Mouse (Mus musculus): ENCODE measurements around the gene Bace1. TPM values are rescaled to one million over a fixed set of nuclear protein-coding genes. Genes with fewer than 3 reads are reported as not detected.

The Bace1 gene
- polyA plus RNA-seq, 1 experiment from 2014 or later, result 22.4 TPM

- peaks cover 50% of the 10 kb centered on the region for H3K36me3 ChIP-seq (replicated peaks)
- WGBS, result 78% methylated on average over 5 of the region's 5 CpGs
- DNase-seq (ENCODE audit: low spot score), result no peak
Observed at GRCm38 (mm10) chr9:45811946-45812345, 26.4 kb upstream of the Bace1 start.

GRCm38 (mm10) chr9:45815113-45815512 lies 23.3 kb upstream of the Bace1 start:
- H3K4me3 ChIP-seq, result no peak overlapping the region
- peaks cover 40% of the 10 kb centered on the region for H3K36me3 ChIP-seq (replicated peaks)
- 94% methylated on average over 9 of the region's 9 CpGs for WGBS
- no peaks in the 10 kb centered on the region for H3K27me3 ChIP-seq (replicated peaks; ENCODE audit: low read depth, poor library complexity, severe bottlenecking)
- H3K4me1 ChIP-seq, result no peaks in the 10 kb centered on the region
- DNase-seq (ENCODE audit: low spot score), result no peak
- no peaks in the 10 kb centered on the region for H3K9me3 ChIP-seq
- no peak overlapping the region for H3K27ac ChIP-seq (replicated peaks)

More at GRCm38 (mm10) chr9:45811946-45812345, 26.4 kb upstream of the Bace1 start:
- H3K9me3 ChIP-seq, result no peaks in the 10 kb centered on the region
- H3K4me3 ChIP-seq, result no peak overlapping the region
- H3K4me1 ChIP-seq, result no peaks in the 10 kb centered on the region
- no peak overlapping the region for H3K27ac ChIP-seq (replicated peaks)
- no peaks in the 10 kb centered on the region for H3K27me3 ChIP-seq (replicated peaks; ENCODE audit: low read depth, poor library complexity, severe bottlenecking)

- no peaks in the 10 kb centered on the region for H3K9me3 ChIP-seq
- no peaks in the 10 kb centered on the region for H3K4me1 ChIP-seq
- H3K27me3 ChIP-seq (replicated peaks; ENCODE audit: low read depth, poor library complexity, severe bottlenecking), result no peaks in the 10 kb centered on the region
- no peak overlapping the region for H3K4me3 ChIP-seq
- WGBS, result 86% methylated on average over 10 of the region's 10 CpGs
- no peak for DNase-seq (ENCODE audit: low spot score)
- H3K36me3 ChIP-seq (replicated peaks), result peaks cover 40% of the 10 kb centered on the region
- H3K27ac ChIP-seq (replicated peaks), result no peak overlapping the region
Observed at GRCm38 (mm10) chr9:45815525-45815924, 22.9 kb upstream of the Bace1 start.

GRCm38 (mm10) chr9:45818406-45819011 lies 19.9 kb upstream of the Bace1 start:
- no peak for DNase-seq (ENCODE audit: low spot score)
- H3K9me3 ChIP-seq, result no peaks in the 10 kb centered on the region
- peaks cover 61% of the 10 kb centered on the region for H3K36me3 ChIP-seq (replicated peaks)
- no peaks in the 10 kb centered on the region for H3K27me3 ChIP-seq (replicated peaks; ENCODE audit: low read depth, poor library complexity, severe bottlenecking)
- no peak overlapping the region for H3K4me3 ChIP-seq
- 88% methylated on average over 9 of the region's 9 CpGs for WGBS
- H3K4me1 ChIP-seq, result no peaks in the 10 kb centered on the region
- H3K27ac ChIP-seq (replicated peaks), result no peak overlapping the region

- H3K27me3 ChIP-seq (replicated peaks; ENCODE audit: low read depth, poor library complexity, severe bottlenecking), result no peaks in the 10 kb centered on the region
- peaks cover 10% of the 10 kb centered on the region for H3K36me3 ChIP-seq (replicated peaks)
- WGBS, result 8% methylated on average over 23 of the region's 23 CpGs
- H3K9me3 ChIP-seq, result peaks cover 4% of the 10 kb centered on the region; the same call in 1 of the 2 replicates
- H3K4me3 ChIP-seq, result peak overlapping the region; percentile 65
- peaks cover 21% of the 10 kb centered on the region for H3K4me1 ChIP-seq
- H3K27ac ChIP-seq (replicated peaks), result peak overlapping the region; percentile 82
- DNase-seq (ENCODE audit: low spot score), result no peak
Observed at GRCm38 (mm10) chr9:45827663-45828290, 10.6 kb upstream of the Bace1 start.

- H3K27ac ChIP-seq (replicated peaks), result peak within 1 kb of the TSS; percentile 82
- peaks cover 4% of the 10 kb centered on the region for H3K36me3 ChIP-seq (replicated peaks)
- peaks cover 4% of the 10 kb centered on the region; the same call in 1 of the 2 replicates for H3K9me3 ChIP-seq
- WGBS, result under 1% methylated on average over 31 of the region's 31 CpGs
- peak within 1 kb of the TSS; percentile 65 for H3K4me3 ChIP-seq
- peak; percentile 91 for DNase-seq (ENCODE audit: low spot score)
- peaks cover 21% of the 10 kb centered on the region for H3K4me1 ChIP-seq
- H3K27me3 ChIP-seq (replicated peaks; ENCODE audit: low read depth, poor library complexity, severe bottlenecking), result no peaks in the 10 kb centered on the region
Observed at GRCm38 (mm10) chr9:45828291-45828963, 10.0 kb upstream of the Bace1 start, which contains the start of gene Cep164. TSS of gene Cep164 (minus strand) at chr9:45828691.

GRCm38 (mm10) chr9:45829107-45829506 lies 9.3 kb upstream of the Bace1 start:
- Histone ChIP-seq H3K9me3 (peaks cover 4% of the 10 kb centered on the region; the same call in 1 of the 2 replicates), H3K27ac (replicated peaks) (peak overlapping the region; percentile 82; the same call in 1 of the 2 replicates), H3K27me3 (replicated peaks; ENCODE audit: low read depth, poor library complexity, severe bottlenecking) (no peaks in the 10 kb centered on the region), H3K4me1 (peaks cover 21% of the 10 kb centered on the region), H3K4me3 (peak overlapping the region; percentile 65), H3K36me3 (replicated peaks) (no peaks in the 10 kb centered on the region)
- DNase-seq (ENCODE audit: low spot score), result peak; percentile 82
- WGBS, result 27% methylated on average over 10 of the region's 10 CpGs

GRCm38 (mm10) chr9:45832898-45833297 lies 5.5 kb upstream of the Bace1 start:
- H3K27me3 ChIP-seq (replicated peaks; ENCODE audit: low read depth, poor library complexity, severe bottlenecking), result no peaks in the 10 kb centered on the region
- 87% methylated on average over 2 of the region's 2 CpGs for WGBS
- no peak overlapping the region for H3K27ac ChIP-seq (replicated peaks)
- H3K4me3 ChIP-seq, result no peak overlapping the region
- H3K4me1 ChIP-seq, result peaks cover 3% of the 10 kb centered on the region
- no peaks in the 10 kb centered on the region for H3K36me3 ChIP-seq (replicated peaks)
- DNase-seq (ENCODE audit: low spot score), result no peak
- peaks cover 4% of the 10 kb centered on the region; the same call in 1 of the 2 replicates for H3K9me3 ChIP-seq

- DNase-seq (ENCODE audit: low spot score), result no peak
- H3K9me3 ChIP-seq, result peaks cover 4% of the 10 kb centered on the region; the same call in 1 of the 2 replicates
- H3K27ac ChIP-seq (replicated peaks), result no peak overlapping the region
- no peak overlapping the region for H3K4me3 ChIP-seq
- H3K36me3 ChIP-seq (replicated peaks), result no peaks in the 10 kb centered on the region
- WGBS, result 86% methylated on average over 2 of the region's 2 CpGs
- H3K4me1 ChIP-seq, result peaks cover 2% of the 10 kb centered on the region; the same call in 1 of the 2 replicates
- H3K27me3 ChIP-seq (replicated peaks; ENCODE audit: low read depth, poor library complexity, severe bottlenecking), result no peaks in the 10 kb centered on the region
Observed at GRCm38 (mm10) chr9:45833461-45833860, 4.9 kb upstream of the Bace1 start.

GRCm38 (mm10) chr9:45838069-45838433 lies 329 bp upstream of the Bace1 start:
- H3K27ac ChIP-seq (replicated peaks), result no peak overlapping the region
- H3K36me3 ChIP-seq (replicated peaks), result no peaks in the 10 kb centered on the region
- no peaks in the 10 kb centered on the region for H3K27me3 ChIP-seq (replicated peaks; ENCODE audit: low read depth, poor library complexity, severe bottlenecking)
- 25% methylated on average over 4 of the region's 4 CpGs for WGBS
- peak overlapping the region; percentile 79 for H3K4me3 ChIP-seq
- no peak for DNase-seq (ENCODE audit: low spot score)
- H3K4me1 ChIP-seq, result peaks cover 27% of the 10 kb centered on the region
- H3K9me3 ChIP-seq, result no peaks in the 10 kb centered on the region

GRCm38 (mm10) chr9:45839139-45839981 lies 980 bp downstream of the Bace1 start:
- 13% methylated on average over 17 of the region's 17 CpGs for WGBS
- Histone ChIP-seq H3K27me3 (replicated peaks; ENCODE audit: low read depth, poor library complexity, severe bottlenecking) (no peaks in the 10 kb centered on the region), H3K36me3 (replicated peaks) (no peaks in the 10 kb centered on the region), H3K4me3 (peak overlapping the region; percentile 79), H3K27ac (replicated peaks) (peak overlapping the region; percentile 75), H3K9me3 (no peaks in the 10 kb centered on the region), H3K4me1 (peaks cover 27% of the 10 kb centered on the region)
- no peak for DNase-seq (ENCODE audit: low spot score)

- Histone ChIP-seq H3K4me3 (peak overlapping the region; percentile 79), H3K27ac (replicated peaks) (no peak overlapping the region), H3K27me3 (replicated peaks; ENCODE audit: low read depth, poor library complexity, severe bottlenecking) (no peaks in the 10 kb centered on the region), H3K36me3 (replicated peaks) (no peaks in the 10 kb centered on the region), H3K9me3 (no peaks in the 10 kb centered on the region), H3K4me1 (peaks cover 27% of the 10 kb centered on the region)
- no peak for DNase-seq (ENCODE audit: low spot score)
- WGBS, result 81% methylated on average over 7 of the region's 7 CpGs
Observed at GRCm38 (mm10) chr9:45839982-45840300, 1.6 kb downstream of the Bace1 start.
